Mouse (Mus musculus) liver, embryonic 11.5 days (tissue): ENCODE data around the gene Slc12a9. TPM values are rescaled to one million over a fixed set of nuclear protein-coding genes. Genes with fewer than 3 reads are reported as not detected.

Source experiments
- ATAC-seq: fragments of 200-750 bp; cut with Nextera tagmentation; replicated peaks from 2 replicates; pipeline ENCODE4 v1.8.0; 2017; ENCODE audit warnings: moderate number of reproducible peaks, mild to moderate bottlenecking, moderate TSS enrichment, moderate library complexity; ENCODE audit not compliant: low FRiP score
- DNase-seq: peaks from one replicate; pipeline ENCODE4 v3.0.0-alpha.2; 2017; ENCODE audit warnings: low spot score
- H3K27ac ChIP-seq: fragments of 300-500 bp; sonication (generic); 2 replicates; pipeline ENCODE4 v1.5.1; 2014; ENCODE audit warnings: mild to moderate bottlenecking, low read depth, low read length, control low read depth
- H3K27me3 ChIP-seq: fragments of 300-500 bp; sonication (generic); replicated peaks from 2 replicates; pipeline ENCODE4 v1.6.1; 2014; ENCODE audit warnings: low read length, mixed read lengths; ENCODE audit not compliant: control insufficient read depth, insufficient read depth
- H3K36me3 ChIP-seq: fragments of 300-500 bp; sonication (generic); 2 replicates; pipeline ENCODE4 v1.6.1; 2014; ENCODE audit warnings: mild to moderate bottlenecking, low read length, moderate library complexity, mixed read lengths; ENCODE audit not compliant: control insufficient read depth, insufficient read depth
- H3K4me1 ChIP-seq: fragments of 300-500 bp; sonication (generic); replicated peaks from 2 replicates; pipeline ENCODE4 v1.6.1; 2014; ENCODE audit warnings: low read length, mixed read lengths; ENCODE audit not compliant: control insufficient read depth, insufficient read depth
- H3K4me2 ChIP-seq: fragments of 300-500 bp; sonication (generic); 2 replicates; pipeline ENCODE4 v1.6.1; 2014; ENCODE audit warnings: mild to moderate bottlenecking, control low read depth, moderate library complexity
- H3K4me3 ChIP-seq: fragments of 300-500 bp; sonication (generic); 2 replicates; pipeline ENCODE4 v1.5.1; 2014; ENCODE audit warnings: low read depth, low read length, control low read depth
- H3K9ac ChIP-seq: fragments of 300-500 bp; sonication (generic); 2 replicates; pipeline ENCODE4 v1.6.1; 2014; ENCODE audit warnings: low read depth, low read length, control low read depth
- H3K9me3 ChIP-seq: fragments of 300-500 bp; sonication (generic); 2 replicates; pipeline ENCODE4 v1.6.1; 2016; ENCODE audit warnings: low read length, inconsistent platforms, mixed read lengths; ENCODE audit not compliant: control insufficient read depth
- WGBS: fragments of 180-500 bp; shearing (Covaris S2); extraction: QIAGEN DNeasy Blood & Tissue Kit; methylation state at CpG from one replicate; pipeline ENCODE4 v1.1.7; 2014; 5-methylcytosine and 5-hydroxymethylcytosine counted together
- polyA plus RNA-seq: library from polyadenylated mRNA; unstranded; fragments of >200 nt; fragmentation: Nextera tagmentation; extraction: Ambion mirVana; gene quantifications from 2 replicates; pipeline ENCODE4 v1.2.1, GENCODE M21; 2014

Slc12a9 gene
- polyA plus RNA-seq, 1 experiment from 2014 or later, result 6.4 TPM

DNA sequence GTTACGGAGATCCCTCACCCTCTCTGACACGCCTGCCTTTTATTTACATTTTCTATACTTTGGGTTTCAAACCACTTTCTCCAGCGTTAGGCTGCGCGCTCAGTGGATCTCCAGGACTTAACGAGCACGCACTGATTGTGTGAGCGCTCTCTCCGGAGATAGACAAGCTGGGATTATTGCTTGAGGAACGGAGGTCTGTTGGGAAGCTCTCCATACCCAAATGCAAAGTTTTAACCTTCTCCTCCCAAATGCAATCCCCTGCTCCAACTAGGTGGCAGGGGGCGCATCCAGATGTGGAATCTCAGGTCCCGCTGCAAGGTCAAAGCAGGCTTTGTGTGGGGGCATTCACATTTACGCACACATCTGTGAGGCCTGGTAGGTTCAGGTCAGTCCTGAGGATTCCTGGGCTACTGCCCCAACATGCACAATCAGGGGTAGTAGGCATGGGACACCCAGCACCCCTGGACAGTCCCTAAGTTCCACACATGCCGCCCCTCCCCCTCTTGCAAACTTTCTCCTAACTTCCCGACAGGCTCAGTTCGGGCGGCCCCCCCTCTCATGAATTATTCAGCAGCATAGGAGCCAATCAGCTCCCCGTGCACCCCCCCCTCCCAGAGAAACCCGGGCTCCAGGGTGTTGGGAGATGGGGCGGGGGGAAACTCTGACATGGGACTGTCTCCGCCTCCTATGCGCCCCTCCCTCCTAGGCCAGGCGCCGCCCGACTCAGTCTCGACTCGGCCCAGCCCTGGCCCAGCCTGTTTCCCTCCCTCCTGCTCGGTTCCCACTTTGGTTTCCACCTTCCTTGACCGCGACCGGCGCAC, 16.2 kb upstream of the Slc12a9 start, which contains the start of gene Ephb4:
Ephb4 (plus strand) TSS at position 726 of the 821 bp plus-strand sequence.
- ATAC-seq, result peak; percentile 85

DNA sequence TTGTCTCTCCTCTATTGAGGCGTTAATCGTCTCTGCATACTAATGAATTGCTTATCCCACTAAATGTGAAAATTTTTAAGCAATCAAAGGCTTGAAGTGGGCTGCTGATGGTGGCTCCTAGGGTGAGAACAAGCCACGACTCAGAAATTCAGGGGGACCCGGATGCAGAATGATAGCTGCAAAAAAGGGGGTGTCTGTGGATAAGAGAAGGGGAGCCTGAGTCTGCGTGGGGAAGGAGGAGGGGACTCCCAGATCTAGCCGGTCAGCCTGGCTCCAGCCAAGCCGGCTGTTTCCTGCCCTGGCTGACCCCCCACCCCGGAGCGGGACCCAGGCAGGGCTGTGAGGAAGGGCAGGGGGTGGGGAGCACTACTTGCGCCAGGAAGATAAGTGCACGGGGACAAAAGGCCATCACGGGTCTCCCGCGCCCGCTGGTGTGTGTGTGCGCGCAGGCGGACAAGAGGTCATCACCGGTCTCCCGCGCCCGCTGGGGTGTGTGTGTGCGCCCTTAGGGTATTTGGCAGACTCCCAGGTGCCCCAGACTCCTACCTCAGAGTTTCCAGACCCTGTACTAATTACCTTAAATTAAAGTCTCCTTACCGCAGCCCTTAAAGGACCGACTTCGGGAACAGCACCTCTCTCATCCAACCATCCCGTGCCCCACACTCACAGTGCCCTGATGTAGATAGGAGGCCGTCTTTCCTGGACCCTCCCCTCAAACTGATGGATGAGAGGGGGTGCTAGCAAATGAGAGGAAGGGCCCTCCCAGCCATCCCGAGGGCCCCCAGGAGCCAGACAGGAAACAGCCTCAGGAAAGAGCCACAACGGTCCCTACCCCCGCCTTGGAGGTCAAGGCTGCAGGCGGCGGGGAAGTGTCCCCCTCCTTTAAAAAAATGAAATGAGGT, 15.3 kb upstream of the Slc12a9 start:
- Histone ChIP-seq H3K27me3 (peaks cover 45% of the 10 kb centered on the region), H3K9ac (peak overlapping the region; percentile 41), H3K9me3 (no peaks in the 10 kb centered on the region), H3K4me3 (peak overlapping the region; percentile 66), H3K27ac (peak overlapping the region; percentile 81), H3K36me3 (no peaks in the 10 kb centered on the region), H3K4me2 (peak overlapping the region; percentile 67), H3K4me1 (peaks cover 15% of the 10 kb centered on the region)
- 1% methylated on average over 33 of the region's 33 CpGs for WGBS
- ATAC-seq (0 out of 2 replicates have a peak, but pooled peaks have one; percentile 37), DNase-seq (peak; percentile 62)

More for the DNA sequence above, 16.2 kb upstream of the Slc12a9 start, which contains the start of gene Ephb4:
- H3K4me1 ChIP-seq, result peaks cover 15% of the 10 kb centered on the region
- peak within 1 kb of the TSS; percentile 67 for H3K4me2 ChIP-seq
- peak; percentile 83 for DNase-seq
- H3K4me3 ChIP-seq, result peak within 1 kb of the TSS; percentile 66
- 1% methylated on average over 31 of the region's 32 CpGs for WGBS
- peaks cover 49% of the 10 kb centered on the region for H3K27me3 ChIP-seq
- H3K36me3 ChIP-seq, result peaks cover 7% of the 10 kb centered on the region; the same call in 1 of the 2 replicates
- no peaks in the 10 kb centered on the region for H3K9me3 ChIP-seq
- H3K27ac ChIP-seq, result peak within 1 kb of the TSS; percentile 84
- H3K9ac ChIP-seq, result peak within 1 kb of the TSS; percentile 77

DNA sequence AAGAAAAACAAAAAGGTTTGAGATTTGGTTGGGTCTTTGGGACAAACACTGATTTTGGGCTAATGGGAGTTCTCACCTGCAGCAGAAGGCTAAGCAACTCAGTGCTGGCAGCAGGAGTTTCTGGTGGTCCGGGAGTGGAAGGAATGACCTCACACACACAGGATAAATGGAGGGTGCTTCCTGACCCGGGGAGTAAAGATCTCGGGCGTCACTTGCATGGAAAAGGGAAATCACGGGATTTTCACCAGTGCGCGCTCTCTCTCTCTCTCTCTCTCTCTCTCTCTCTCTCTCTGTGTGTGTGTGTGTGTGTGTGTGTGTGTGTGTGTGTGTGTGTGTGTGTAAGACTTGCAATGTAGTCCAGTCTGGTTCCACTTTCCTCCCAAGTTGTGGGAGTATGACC, 14.5 kb upstream of the Slc12a9 start:
- 15% methylated on average over 7 of the region's 7 CpGs for WGBS
- peaks cover 15% of the 10 kb centered on the region for H3K4me1 ChIP-seq

DNA sequence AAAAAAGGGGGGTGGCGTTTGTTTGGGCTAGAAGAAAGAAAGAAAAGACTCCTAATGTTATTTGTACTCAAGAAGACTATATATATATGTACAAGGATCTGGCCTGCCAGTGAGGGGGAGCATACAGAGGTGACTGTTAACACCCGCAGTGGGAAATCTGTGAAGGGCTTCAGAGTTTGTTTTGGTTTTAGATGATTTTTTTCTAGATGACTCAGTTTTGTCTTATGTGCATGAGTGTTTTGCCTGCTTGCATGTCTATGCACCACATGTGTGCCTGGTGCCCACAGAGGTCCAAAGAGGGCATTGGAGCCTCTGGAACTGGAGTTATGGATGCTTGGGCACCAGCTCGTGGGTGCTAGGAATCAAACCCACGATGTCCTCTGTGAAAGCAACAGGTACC, 13.6 kb upstream of the Slc12a9 start:
- WGBS, result 68% methylated on average over 4 of the region's 4 CpGs
- H3K9ac ChIP-seq, result no peak overlapping the region

More for the DNA sequence above, 14.5 kb upstream of the Slc12a9 start:
- Histone ChIP-seq H3K27me3 (peaks cover 45% of the 10 kb centered on the region), H3K36me3 (no peaks in the 10 kb centered on the region), H3K27ac (peak overlapping the region; percentile 81), H3K4me2 (peak overlapping the region; percentile 67), H3K9me3 (no peaks in the 10 kb centered on the region), H3K9ac (no peak overlapping the region), H3K4me3 (no peak overlapping the region)
- ATAC-seq, result no peak
- no peak for DNase-seq

DNA sequence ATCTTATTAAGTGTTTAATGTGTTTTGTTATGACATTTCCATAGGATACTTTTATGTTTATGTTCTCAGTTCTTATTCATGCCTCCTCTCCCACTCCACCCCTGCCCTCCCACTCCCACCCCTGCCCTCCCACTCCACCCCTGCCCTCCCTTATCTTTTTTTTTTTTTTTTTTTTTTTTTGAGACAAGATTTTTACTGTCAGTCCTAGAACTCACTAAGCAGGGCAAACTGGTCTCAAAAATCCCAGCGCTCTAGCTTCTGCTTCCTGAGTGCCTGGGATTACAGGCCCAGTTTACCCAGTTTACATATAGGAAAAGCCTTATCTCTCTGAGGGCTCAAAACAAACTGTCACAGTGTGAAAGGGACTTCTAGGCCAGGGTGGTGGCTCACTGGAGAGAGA, 13.0 kb upstream of the Slc12a9 start:
- WGBS, result 55% methylated on average over 1 of the region's 1 CpGs
- ATAC-seq, result no peak

More for the DNA sequence above, 13.6 kb upstream of the Slc12a9 start:
- H3K4me1 ChIP-seq, result peaks cover 15% of the 10 kb centered on the region
- no peak for ATAC-seq
- DNase-seq, result no peak
- peaks cover 44% of the 10 kb centered on the region for H3K27me3 ChIP-seq
- H3K4me3 ChIP-seq, result no peak overlapping the region
- no peaks in the 10 kb centered on the region for H3K36me3 ChIP-seq
- no peaks in the 10 kb centered on the region for H3K9me3 ChIP-seq
- peak overlapping the region; percentile 58; the same call in 1 of the 2 replicates for H3K27ac ChIP-seq
- H3K4me2 ChIP-seq, result no peak overlapping the region

DNA sequence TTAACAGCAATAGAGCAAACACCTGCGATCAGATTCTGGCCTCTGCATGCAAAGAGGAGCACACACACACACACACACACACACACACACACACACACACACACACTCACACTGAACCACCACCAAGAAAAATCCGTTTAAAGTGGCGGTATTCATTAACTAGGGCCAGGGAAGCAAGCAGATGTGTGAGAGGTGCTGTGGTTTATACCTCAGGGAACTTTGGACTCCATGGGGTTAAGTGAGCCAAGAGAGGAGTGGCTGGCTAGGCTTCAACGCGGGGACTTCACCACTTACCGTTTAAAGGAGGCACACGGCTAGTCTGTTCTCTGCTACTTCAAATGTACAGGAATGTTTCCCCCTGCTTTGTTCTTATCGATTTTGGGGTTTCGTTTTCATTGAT, 12.4 kb upstream of the Slc12a9 start:
- WGBS, result 21% methylated on average over 9 of the region's 9 CpGs
- ATAC-seq (no peak), DNase-seq (no peak)

More for the DNA sequence above, 13.0 kb upstream of the Slc12a9 start:
- Histone ChIP-seq H3K4me2 (peak overlapping the region; percentile 39), H3K9ac (no peak overlapping the region), H3K27me3 (peaks cover 40% of the 10 kb centered on the region), H3K9me3 (no peaks in the 10 kb centered on the region), H3K36me3 (no peaks in the 10 kb centered on the region), H3K27ac (peak overlapping the region; percentile 58), H3K4me1 (peaks cover 15% of the 10 kb centered on the region), H3K4me3 (no peak overlapping the region)
- no peak for DNase-seq

DNA sequence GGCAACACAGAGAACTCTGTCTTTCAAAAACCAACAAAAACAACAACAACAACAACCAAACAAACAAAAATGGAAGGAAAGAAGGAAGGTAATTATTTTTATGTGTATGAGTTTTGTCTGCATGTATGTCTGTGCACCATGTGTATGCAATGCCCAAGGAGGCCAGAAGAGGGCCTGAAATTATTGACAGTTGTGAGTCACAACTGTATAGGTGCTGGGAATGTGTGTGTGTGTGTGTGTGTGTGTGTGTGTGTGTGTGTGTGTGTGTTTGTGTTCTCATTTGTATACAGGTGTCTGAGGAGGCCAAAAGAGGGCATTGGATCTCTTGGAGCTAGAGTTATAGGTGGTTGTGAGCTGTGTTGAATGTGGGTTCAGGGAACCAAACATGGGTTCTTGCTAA, 10.5 kb upstream of the Slc12a9 start:
- no peak overlapping the region for H3K4me2 ChIP-seq
- H3K36me3 ChIP-seq, result no peaks in the 10 kb centered on the region
- peaks cover 25% of the 10 kb centered on the region for H3K4me1 ChIP-seq
- no peak overlapping the region for H3K27ac ChIP-seq
- DNase-seq, result no peak
- no peak for ATAC-seq
- peaks cover 15% of the 10 kb centered on the region for H3K27me3 ChIP-seq
- no peak overlapping the region for H3K4me3 ChIP-seq
- H3K9me3 ChIP-seq, result no peaks in the 10 kb centered on the region
- H3K9ac ChIP-seq, result no peak overlapping the region

More for the DNA sequence above, 12.4 kb upstream of the Slc12a9 start:
- H3K27me3 ChIP-seq, result peaks cover 34% of the 10 kb centered on the region
- H3K27ac ChIP-seq, result peak overlapping the region; percentile 58; the same call in 1 of the 2 replicates
- peaks cover 15% of the 10 kb centered on the region for H3K4me1 ChIP-seq
- peak overlapping the region; percentile 39 for H3K4me2 ChIP-seq
- no peaks in the 10 kb centered on the region for H3K9me3 ChIP-seq
- no peak overlapping the region for H3K9ac ChIP-seq
- no peak overlapping the region for H3K4me3 ChIP-seq
- H3K36me3 ChIP-seq, result no peaks in the 10 kb centered on the region

DNA sequence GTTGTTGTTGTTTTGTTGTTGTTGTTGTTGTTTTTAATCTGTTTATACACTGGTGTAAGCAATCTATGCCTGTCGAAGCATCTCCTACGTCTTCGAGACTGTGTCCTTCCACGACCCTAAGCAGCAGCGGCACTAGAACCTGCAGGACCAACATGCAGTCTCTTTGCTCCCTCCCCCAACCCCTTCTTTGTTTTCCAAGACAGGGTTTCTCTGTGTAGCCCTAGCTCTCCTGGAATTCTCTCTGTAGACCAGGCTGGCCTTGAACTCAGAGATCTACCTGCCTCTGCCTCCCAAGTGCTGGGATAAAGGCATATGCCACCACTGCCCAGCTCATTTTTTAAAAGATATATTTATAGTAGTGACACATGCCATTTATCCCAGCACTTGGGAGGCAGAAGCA, 10.0 kb upstream of the Slc12a9 start:
- H3K27ac ChIP-seq, result no peak overlapping the region
- H3K36me3 ChIP-seq, result no peaks in the 10 kb centered on the region
- H3K4me2 ChIP-seq, result no peak overlapping the region
- H3K27me3 ChIP-seq, result peaks cover 10% of the 10 kb centered on the region
- no peak overlapping the region for H3K9ac ChIP-seq
- peaks cover 25% of the 10 kb centered on the region for H3K4me1 ChIP-seq
- WGBS, result 90% methylated on average over 5 of the region's 5 CpGs
- H3K4me3 ChIP-seq, result no peak overlapping the region
- ATAC-seq (no peak), DNase-seq (no peak)
- no peaks in the 10 kb centered on the region for H3K9me3 ChIP-seq
